Mouse (Mus musculus): ENCODE results near the gene Fbxo42. TPM values are rescaled to one million over a fixed set of nuclear protein-coding genes. Genes with fewer than 3 reads are reported as not detected.
A peak's percentile ranks its signal among the peaks of the same experiment; 100 is the strongest.
"Not testable (repeated sequence)": the region's sequence is repeated elsewhere in the genome, so short reads cannot be mapped to it uniquely, and the experiment has no call there.

Gene Fbxo42
- total RNA-seq, 2 experiments from 2014 or later, result 16.6 to 21.2 TPM

DNA sequence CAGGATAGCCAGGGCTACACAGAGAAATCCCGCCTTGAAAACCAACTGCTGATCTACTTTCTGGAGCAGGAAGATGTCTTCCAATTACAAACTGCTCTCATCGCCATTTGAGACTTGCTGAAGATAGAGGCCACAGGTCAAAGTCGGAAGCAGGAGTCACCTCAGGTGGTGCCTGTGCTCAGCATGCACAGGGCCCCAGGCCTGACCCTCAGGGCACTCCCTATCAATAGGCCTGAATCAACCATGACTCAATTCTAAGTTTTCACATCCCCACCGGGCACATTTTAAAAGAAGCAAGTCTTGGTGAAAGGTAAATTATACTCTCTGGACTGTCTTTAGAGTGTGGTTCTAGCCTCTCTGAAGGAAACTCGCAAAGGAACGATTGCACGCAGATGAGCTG lies 11.6 kb upstream of the Fbxo42 start:
- no peak for DNase-seq

DNA sequence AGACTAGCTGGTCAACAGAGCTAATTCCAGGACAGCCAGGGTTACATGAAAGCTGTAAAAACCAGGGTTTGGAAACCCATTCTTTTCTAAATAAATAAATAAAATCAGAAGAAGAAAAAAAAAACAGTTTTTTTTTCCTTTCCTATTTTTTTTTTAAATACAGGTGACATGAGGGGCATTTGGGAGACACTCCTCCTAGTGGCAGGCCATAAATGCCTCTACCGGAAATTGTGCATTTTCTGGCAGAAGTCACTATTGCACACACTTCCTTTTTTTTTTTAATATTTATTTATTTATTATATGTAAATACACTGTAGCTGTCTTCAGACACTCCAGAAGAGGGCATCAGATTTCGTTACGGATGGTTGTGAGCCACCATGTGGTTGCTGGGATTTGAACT lies 10.0 kb upstream of the Fbxo42 start:
- DNase-seq, result not testable (repeated sequence)

DNA sequence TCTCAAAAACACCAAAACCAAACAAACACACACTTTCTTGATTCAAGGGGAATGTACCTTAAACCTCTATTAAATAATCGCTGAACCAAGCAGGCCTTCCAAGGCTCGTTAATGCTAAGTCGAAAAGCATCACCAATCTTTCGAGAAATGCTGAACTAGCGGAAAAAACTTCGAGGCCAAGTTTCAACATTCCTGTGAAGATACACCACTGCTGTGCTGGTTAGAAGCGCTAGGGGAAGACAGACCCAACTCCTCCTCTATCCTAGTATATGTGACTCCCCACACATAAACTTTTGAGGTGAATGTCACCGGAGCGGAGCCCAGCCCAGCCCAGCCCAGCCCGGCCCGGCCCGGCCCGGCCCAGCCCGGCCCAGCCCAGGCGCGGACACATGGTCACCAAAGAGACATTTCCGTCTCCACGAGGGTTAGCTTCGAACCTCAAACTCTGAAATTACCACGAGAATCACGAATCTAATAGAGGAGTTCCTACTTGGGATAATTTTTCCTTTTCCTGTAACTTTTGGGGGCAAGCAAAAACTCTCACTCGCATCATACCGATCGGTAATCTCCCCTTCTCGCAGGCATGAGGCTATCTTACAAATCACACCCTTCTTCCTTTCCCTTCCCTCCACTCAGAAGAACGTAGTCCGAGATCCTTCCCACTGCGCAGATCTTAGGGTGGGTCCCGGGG lies 9.1 kb upstream of the Fbxo42 start:
- DNase-seq, result peak; percentile 34

DNA sequence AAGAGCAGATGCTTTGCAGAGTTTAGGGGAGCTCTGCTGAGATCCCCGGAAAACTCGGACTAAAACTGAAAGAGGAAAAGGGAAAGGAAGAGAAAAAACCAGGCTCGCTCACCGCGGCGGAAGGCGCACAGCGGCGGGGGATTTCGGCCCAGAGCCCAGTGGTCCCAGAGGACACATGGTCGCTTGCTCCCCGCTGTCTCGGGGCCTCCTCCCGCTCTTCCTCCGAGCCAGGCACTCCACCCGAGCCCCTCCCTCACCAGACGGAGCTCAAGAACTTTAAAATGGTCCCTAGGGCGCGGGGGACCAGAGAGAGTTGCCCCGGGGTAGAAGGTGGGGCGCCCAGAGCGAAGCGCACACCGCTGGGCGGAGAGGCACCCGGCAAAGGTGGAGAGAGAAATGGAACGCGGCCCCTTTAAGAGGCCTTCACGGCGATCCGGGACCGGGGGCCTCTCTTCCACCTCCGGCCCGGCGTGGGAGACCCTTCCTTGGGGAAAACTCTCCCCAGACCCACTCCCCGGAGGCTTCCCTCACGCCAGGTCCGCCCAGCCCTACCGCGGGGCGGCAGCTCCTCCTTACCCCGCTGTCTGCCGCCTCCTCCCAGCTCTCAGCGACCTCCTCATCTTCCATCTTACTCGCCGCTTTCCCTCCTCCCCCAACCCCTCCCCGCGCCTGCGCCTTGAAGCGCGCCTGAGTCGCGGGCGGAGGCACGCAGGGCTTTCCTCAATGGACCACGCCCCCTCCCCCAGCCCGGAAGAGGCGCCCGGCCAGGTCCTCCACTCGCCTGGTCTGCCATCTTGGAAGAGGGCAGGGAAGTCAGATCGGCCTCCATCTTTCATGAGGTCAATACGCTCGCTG lies 8.4 kb upstream of the Fbxo42 start, which contains the start of gene Szrd1:
Gene Szrd1 (minus strand): TSS at position 660 of the 855 bp plus-strand sequence.
- DNase-seq, result peak; percentile 99

DNA sequence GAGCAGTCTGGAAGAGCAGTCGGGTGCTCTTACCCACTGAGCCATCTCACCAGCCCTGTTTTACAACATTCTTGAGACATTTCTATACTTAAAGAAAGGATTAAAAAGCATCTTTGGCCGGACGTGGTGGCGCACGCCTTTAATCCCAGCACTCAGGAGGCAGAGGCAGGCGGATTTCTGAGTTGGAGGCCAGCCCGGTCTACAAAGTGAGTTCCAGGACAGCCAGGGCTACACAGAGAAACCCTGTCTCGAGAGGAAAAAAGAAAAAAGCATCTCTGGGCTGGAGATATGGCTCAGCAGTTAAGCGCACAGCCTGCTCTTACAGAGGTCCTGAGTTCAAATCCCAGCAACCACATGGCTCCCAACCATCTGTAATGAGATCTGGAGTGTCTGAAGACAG lies 7.4 kb upstream of the Fbxo42 start:
- DNase-seq, result not testable (repeated sequence)

DNA sequence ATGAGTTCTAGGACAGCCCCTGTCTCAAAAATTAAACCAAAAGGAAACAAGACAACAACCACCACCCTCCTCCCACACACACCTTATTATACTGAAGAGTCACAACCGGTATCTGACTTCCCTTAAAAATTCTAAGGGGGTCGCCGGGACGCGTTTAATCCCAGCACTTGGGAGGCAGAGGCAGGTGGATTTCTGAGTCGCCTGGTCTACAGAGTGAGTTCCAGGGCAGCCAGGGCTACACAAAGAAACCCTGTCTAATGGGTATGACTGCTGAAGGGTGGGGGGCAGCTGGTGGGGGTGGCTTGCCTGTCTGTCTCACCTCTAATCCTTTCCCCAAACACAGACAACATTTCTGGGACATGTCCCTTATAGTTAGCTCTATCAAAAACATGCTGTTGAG lies 6.7 kb upstream of the Fbxo42 start:
- no peak for DNase-seq

DNA sequence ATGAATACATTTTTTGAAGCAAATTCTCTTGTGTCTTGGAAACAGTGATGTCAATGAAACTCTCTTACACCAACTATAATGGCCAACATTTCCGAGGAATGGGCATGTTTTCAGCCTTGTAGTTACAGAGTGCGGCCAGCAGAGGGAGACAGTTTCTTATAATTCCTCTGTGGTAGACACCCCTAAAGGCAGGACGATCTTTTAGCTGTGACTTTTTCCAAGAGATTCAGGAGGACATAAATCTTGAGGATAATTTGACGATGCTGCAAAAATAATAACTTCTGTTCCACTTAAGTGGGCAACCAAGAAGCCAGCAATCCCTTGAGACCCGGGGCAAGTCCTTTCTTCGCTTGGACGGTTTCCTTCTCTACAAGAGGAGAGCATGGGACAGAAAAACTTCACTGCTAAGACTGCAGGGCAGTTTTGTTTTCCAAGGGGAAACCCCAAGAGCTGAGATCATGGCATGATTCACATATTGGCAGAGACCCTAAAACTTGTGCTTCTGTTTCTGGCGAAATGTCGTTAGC lies 5.4 kb upstream of the Fbxo42 start:
- DNase-seq, result peak; percentile 84

DNA sequence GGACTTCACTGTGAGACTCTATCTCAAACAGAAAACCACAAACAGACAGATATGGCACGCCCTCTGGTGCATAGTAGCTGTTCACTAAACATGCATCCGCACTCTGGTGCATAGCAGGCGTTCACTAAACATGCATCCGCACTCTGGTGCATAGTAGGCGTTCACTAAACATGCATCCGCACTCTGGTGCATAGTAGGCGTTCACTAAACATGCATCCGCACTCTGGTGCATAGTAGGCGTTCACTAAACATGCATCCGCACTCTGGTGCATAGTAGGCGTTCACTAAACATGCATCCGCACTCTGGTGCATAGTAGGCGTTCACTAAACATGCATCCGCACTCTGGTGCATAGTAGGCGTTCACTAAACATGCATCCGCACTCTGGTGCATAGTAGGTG lies 2.6 kb upstream of the Fbxo42 start:
- not testable (repeated sequence) for DNase-seq

DNA sequence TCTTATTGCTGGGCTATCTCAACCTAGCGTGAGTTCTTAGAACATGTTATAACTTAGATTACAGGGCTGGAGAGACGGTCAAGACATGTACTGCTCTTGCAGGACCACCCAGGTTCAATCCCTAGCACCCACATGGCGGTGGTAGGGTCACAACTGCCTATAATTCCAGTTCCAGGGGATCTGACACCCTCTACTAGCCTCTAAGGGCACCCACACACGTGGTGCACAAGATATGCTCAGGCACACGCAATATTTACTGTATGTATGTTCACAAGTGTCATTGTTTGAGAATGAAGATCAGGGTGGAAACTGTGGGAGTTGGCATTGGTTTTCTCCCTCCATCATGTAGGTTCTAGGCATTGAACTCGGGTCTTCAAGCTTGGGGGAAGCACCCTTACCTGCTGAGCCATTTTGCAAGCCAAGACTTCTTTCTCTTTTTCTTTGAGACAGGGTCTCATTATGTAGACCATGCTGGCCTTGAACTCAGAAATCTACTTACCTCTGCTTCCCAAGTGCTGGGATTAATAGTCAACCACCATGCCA lies 1.2 kb upstream of the Fbxo42 start:
- DNase-seq, result no peak

DNA sequence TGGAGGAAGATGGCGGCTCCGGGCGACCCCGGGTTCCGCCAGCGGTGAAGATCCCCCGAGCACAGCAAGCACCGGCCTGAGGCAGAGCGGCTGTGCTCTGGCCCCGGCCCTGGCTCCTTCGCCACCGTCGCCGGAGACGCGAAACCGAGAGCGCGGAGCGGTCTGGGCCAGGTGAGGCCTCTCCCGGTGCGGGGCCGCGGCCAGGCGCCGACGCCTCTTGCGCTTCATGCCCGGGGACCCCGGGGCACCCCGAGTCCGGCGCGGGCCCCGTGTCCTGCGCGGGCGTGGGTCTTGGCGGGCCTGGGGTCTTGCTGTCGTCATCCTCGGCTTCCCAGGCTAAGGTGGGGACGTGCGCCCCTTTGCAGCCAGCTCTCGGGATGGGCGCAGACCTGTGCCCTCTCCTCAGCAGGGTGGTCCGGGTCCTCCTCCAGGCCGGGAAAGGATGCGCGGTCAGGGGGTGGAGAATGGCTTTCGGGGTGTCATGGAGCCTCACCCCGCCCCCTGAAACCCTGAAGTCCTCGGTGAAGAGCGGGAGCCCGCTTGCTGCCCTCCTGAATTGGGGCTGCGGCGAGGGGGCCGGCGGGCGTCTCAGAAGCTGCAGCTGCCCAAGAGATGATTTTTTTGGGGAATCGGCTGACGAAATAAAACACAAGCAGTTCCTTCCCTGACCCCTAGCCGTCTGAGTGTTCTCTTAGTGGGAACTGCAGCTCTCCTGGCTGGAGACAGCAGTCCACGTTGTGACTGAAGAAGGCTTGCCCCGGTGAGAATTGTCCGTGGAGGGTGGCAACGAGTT lies 492 bp downstream of the Fbxo42 start:
- DNase-seq, result peak; percentile 49

DNA sequence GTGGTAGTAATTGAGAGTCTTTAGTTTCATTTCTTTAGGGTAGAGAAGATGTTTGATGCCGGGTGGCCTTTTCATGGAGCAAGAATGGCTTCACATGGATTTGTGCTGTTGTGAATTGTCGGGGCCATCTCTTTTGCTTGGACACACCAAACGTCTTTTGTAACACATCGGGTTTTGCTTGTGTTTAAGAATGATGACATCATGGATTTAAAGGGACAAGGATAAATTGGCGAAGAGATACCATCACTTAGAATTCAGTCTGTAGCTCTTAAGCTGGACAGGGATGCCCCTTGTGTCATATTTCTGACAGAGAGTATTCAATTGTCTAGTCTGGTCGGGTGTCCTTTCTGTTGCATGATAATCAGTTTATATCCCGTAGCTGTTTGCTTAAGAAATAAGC lies 1.4 kb downstream of the Fbxo42 start:
- no peak for DNase-seq

DNA sequence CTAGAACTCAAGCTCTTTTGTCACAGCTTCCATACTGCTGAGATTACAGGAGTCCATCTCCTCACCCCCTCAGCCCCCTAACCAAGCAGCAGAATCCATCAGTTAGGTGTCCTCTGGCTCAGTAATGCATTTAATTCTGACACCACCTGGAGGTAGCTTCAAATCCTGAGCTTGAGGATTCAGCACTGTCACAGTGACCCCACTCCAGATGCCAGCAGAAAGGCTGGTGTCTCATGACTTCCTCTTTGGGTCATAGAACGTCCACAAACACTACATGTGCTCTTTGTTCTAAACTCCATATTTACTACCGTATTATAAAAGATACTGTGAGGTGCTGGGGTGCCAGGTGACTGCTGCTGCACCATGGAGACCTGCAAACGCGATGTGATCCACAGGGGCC lies 9.8 kb downstream of the Fbxo42 start:
- no peak for DNase-seq

DNA sequence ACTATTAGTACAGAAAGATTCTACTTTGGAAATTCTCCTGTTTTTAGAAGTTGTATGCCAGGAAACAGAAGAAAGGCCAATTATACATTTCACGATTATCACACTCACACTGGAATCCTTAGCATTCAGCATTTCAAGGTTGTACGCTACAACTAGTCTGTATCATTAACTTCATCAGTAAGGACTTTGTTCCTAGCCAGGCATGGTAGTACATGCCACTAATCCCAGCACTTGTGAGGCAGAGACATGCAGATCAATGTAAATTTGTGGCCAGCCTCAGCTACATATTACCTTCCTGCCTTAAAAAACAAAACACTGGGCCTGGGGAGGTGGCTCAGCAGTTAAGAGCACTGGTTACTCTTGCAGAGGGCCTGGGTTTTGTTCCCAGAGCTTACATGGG lies 10.9 kb downstream of the Fbxo42 start:
- DNase-seq, result no peak

DNA sequence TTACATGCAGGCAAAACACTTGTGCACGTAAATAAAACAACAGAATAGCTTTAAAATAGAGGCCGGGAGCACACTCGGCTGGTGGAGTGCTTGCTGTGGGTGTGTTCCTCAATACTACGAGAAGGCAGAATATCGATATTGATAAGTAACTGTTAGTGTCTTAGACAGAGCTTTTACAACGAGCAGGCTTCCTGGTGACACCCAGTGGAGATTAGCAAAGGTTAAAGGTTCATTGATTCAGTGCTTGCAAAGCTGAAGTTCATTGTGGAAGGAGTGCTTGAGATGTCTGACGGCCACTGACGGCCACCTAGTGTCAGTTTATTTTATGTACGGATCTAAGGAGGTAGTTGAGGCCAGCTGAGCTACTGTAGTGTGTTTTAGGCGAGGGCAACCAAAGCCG lies 11.4 kb downstream of the Fbxo42 start:
- no peak for DNase-seq

DNA sequence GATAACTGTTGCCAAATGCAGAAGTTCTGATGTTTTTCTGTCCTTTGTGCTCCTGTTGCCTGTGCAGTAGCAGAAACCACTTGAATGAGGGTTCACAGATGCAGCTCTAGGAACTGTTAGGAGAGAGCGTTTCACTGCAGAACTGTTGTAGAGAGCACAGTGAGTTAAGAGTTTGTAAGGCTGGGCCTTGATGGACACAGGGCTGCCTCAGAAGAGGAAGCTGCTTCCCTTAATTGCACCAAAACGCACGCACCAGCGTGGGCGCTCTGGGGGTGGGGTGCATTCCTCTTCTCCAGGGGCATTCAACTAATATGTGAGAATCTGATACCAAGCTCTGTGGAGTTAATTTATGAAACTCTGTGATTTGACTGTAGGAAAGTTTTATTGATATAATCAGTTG lies 12.0 kb downstream of the Fbxo42 start:
- DNase-seq, result no peak

DNA sequence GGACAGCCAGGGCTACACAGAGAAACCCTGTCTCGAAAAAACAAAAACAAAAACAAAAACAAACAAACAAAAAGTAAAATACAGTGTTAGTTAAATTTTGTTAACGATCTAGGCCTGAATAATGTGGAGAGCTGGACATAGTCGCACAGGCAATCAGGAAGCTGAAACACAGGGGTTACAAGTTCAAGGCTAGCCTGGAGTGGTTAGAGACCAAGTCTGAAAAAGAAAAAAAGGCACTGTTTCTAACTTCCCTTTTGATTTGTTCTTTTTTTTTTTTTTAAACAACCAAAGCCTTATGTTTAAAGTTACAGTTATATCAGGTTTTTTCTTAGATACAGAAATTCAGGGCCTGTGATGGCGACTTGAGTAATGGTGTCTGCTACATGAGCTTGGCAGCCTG lies 12.5 kb downstream of the Fbxo42 start:
- DNase-seq, result no peak

DNA sequence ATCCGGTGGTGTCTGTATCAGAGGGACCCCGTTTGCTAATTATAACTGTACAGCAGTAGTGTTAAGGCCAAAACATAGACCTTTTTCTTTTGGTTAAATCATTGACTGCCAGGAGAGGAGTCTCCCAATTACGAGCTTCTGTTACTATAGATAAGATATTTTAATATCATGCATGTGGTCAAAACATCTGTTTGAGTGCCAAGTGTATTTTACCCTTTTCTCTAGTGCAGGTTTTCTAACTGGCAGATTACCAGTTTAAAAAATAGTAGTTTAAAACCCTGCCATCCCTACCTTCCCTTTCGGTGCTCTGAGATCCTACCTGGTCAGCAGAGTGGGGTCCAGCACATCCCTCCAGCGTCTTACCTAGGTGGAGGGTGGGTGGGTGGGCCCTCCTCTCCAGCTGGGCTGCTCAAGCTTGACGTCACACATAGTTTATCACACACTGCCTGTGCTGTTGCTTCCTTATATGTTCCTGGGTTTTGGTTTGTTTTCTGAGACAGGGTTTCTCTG lies 14.0 kb downstream of the Fbxo42 start:
- no peak for DNase-seq

DNA sequence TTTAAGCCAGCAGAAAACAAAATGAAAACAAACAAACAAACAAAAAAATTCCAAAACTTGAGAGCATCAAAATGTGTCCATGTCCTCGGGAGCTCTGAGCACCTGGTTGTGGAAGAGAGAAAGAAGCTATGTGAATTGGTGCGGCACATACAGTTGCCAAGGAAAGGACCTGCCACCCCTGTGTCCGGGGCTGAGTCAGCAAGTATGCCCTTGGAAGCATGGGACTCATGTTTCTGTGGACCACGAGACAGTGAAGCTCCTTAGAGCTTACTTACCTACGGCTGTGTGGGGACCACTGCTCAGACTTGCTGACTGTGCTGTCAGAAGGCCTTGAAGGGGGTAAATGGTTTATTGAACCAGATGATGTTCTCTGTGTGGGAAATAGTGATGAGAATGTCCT lies 16.0 kb downstream of the Fbxo42 start:
- DNase-seq, result peak; percentile 24

DNA sequence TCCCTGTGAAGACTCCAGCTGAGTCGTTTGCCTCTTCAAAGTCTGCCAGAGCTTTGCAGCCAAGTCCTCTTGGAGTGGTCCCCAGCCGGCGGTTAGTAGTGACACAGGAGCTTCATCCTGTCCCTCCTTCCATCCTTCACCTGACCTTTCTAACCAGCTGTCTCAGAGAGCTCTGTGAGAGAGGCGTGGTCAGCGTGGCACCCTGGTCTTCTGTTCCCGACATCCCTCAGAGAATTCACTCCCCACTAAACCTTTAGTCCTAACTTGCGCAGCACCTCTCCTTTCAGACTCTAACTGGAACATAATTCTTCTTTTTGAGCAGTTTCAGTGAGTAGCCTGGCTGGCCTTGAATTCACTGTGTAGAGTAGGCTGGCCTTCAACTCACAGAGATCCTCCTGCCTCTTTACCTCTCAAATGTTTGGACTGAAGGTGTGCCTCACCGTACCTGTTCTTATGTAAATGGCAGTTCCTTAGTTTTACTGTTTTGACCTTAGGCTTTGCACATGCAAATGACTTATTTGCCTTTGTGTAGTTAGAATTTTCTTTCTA lies 18.1 kb downstream of the Fbxo42 start:
- no peak for DNase-seq

DNA sequence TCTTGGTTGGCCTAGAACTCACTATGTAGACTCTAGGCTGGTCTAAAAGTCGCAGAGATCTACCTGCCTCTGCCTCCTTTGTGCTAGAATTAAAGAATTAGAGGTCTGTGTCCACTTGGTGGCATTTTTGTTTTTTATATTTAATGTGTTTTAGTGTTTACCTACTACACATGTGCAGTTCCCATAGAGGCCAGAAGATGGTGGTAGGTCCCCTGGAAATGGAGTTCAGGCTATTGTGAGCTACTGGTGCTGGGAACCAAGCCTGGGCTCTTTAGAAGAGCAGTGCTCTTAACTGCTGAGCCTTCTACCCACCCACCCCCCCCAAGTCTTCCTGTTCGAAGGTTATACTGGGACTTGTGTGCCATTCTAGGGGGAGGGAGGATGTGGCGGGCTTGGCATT lies 19.4 kb downstream of the Fbxo42 start:
- DNase-seq, result no peak

DNA sequence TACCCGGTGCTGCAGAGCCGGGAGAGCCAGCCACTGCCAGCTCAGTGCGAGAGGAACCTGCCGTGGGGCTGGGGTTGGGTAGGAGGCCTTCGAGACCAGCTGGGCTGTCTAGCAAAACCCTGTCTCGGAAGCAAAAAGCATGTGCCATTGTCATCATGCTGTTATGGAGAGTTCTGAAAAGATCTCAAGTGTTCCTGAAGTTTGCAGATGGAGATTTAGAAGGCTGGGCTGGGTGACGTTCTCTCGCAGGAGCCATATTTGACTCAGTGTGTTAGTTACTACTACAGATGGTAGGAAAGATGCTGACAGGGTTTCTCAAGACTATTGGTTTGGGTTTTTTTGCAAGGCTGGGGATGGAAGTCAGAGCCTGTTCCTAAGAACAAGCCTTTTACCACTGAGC lies 24.4 kb downstream of the Fbxo42 start:
- DNase-seq, result no peak

DNA sequence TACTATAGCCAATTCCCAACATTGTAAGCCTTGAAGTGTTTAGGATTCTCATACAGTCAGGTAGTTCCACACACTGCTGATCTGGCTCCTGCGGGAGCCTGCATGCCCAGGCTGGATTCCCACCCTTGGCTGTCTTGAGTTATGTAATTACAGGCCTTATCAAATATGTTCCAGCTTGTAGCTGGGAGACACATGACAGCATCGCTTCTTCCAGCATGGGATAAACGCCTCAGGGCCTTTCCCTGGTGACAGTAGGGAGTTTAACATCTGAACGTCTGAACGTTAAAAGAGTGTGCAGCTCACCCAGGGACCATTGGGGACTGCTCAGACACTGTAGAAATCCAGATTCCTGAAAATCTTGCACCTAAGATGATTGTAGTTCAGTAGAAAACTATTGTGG lies 28.1 kb downstream of the Fbxo42 start:
- no peak for DNase-seq
